Mouse (Mus musculus) C2C12 (cell line): ENCODE data around the gene Slc6a9.

ENCODE experiments used
- CTCF ChIP-seq: IDR thresholded peaks from one replicate; pipeline ENCODE4 v1.5.1; 2011; ENCODE audit not compliant: control insufficient read depth, insufficient read depth, insufficient read length
- MAX ChIP-seq: IDR thresholded peaks from one replicate; pipeline ENCODE4 v1.6.1; 2011; ENCODE audit warnings: mild to moderate bottlenecking, control low read depth
- MYOD1 ChIP-seq: IDR thresholded peaks from one replicate; pipeline ENCODE4 v1.6.1; 2011; ENCODE audit warnings: low read depth; ENCODE audit not compliant: control insufficient read depth, insufficient read length
- MYOG ChIP-seq: IDR thresholded peaks from one replicate; pipeline ENCODE4 v1.6.1; 2011; ENCODE audit not compliant: control insufficient read depth, insufficient read length; ENCODE audit errors: extremely low read depth

GRCm38 (mm10) chr4:117908834-117909453 lies 74.6 kb downstream of the Slc6a9 start:
- TF ChIP-seq CTCF = no peak
- no peak for TF ChIP-seq MYOG
- no peak for TF ChIP-seq MYOD1
- no peak for TF ChIP-seq MAX
